Mouse (Mus musculus) lung, postnatal 25 days (tissue): ENCODE data around the gene Gm5741.
A peak's percentile ranks its signal among the peaks of the same experiment; 100 is the strongest.
"Not testable (repeated sequence)": the region's sequence is repeated elsewhere in the genome, so short reads cannot be mapped to it uniquely, and the experiment has no call there.

ENCODE experiments used
- DNase-seq: peaks from one replicate; pipeline ENCODE4 v3.0.0; 2022; ENCODE audit warnings: low spot score

The Gm5741 gene

GRCm38 (mm10) chr8:85067982-85068381 is at the start of gene Gm5741:
Gene Gm5741, minus strand, starts transcription at chr8:85067982.
- DNase-seq, result no peak

DNA sequence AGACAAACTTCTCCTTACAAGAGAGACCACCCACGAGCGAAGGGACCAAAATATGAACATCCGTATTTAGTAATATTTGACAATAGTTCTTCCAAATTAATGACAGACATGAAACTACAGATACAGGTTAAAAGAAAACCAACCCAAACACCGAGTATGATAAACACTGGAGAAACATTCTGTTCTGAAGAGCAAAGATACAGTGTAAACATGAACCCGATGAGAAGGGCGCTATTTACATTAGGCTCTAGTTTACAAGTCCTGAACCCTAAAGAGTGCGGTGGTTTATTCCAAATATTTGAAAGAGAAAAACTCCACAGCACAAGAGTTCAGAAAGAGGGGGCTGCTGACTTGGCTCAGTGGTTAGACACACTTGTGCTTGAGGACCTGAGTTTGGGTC is 49.2 kb upstream of the Gm5741 start:
- no peak for DNase-seq

- DNase-seq, result no peak
These were observed 47.7 kb upstream of the Gm5741 start for GRCm38 (mm10) chr8:85115501-85115900.

DNA sequence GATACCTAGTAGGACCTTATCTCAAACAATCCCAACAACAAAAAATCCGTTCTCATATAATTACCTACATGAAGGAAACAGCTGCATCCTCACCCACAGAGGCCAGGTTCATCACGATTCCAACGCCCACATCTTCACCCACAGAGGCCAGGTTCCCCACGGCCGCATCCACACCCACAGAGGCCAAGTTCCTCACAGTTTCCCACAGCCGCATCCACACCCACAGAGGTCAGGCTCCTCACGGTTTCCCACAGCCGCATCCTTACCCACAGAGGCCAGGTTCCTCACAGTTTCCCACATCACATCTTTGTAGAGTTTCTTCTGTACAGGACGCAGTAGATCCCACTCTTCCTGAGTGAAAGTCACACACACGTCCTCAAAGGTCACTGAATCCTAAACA is 45.5 kb upstream of the Gm5741 start:
- DNase-seq, result no peak

GRCm38 (mm10) chr8:85100076-85100665 is 32.4 kb upstream of the Gm5741 start:
- no peak for DNase-seq

DNA sequence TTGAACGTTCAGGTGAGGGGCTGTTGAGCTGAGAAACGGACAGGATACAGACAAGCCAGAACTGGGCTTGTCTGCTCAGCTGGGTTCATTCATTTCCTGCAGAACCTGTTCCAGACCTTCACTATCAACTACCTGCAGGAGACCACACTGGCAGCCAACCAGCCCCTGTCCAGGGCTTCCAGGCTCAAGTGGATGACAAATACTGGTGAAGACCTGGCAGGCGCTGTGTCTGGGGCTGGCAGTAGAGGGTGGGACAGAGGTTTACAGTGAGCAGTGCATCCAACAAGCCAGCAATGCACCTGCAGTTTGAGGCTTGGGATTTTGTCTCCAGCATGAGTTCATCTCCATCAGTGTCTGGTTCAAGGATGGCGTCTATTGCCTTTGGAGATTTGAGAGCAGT is 29.1 kb upstream of the Gm5741 start:
- DNase-seq, result no peak

DNA sequence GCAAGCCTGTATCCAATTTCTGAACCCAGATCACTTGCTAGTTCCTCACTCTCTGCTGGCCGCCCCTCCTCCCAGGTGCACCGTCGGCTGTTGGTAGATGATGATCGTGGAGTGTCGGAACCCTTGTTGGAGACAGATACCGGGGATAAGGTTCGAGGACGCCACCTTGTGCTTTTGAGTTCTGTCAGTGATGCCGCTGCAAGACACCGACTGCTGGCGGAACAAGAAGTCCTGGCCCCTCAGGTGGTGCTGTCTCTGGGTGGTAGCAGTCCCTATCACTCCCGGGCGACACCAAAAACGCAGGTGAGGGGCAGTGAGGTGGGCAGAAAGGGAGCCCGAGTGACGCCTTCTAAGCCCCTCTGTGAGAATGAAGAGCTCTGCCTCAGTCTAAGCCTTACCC is 28.4 kb upstream of the Gm5741 start:
- DNase-seq, result no peak

DNA sequence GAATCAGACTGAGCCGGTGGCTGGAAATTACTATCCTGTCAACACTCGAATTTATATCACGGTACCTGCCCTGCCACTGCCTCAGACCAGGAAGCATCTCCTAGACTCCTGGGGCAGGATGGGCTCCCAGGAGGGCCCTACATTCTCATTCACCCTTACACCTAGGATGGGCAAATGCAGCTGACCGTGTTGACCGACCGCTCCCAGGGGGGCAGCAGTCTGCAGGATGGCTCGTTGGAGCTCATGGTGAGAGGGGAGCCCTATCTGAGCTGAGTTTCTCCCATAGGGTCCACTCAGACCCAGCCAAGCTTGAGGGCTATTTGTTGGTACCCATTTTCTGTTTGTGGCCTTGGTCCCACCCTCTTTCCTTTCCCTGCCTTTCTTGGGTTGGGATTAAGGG is 27.8 kb upstream of the Gm5741 start:
- DNase-seq, result no peak

GRCm38 (mm10) chr8:85095051-85095450 is 27.3 kb upstream of the Gm5741 start:
- DNase-seq, result no peak

GRCm38 (mm10) chr8:85091526-85092090 is 23.8 kb upstream of the Gm5741 start:
- DNase-seq, result no peak

DNA sequence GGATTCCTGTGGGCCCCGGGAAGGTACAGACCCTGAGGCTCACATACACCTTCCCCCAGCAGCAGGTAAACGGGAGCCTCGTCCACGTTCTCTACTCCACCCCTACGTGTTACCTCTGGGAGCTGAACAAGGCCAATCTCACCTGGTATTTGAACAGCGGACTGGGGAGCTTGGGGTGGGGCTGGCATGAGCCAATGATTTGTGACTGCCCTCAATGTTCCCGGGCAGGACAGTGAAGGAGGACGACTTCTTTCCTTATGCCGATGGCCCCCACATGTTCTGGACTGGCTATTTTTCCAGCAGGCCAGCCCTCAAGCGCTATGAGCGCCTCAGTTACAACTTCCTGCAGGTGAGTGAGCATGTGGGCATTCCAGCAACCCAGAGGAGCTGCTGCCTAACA is 23.1 kb upstream of the Gm5741 start:
- DNase-seq, result no peak

DNA sequence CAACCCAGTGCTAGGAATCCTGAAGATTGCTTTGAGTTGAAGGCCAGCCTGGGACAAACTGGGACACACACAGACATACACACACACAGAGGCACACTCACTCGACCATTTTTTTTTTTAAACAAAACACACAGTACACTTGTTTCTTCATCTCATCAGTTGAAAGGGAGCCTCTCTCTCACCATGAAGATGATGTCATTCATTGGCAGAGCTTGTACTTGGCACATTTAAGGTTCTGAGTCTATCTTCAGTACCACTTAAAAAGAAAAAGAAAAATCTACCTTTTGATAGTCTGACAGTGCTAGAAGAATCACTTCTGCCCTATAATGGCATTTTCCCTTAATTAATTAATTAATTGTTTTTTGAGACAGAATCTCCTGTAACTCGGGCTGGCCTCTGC is 21.0 kb upstream of the Gm5741 start:
- no peak for DNase-seq

DNA sequence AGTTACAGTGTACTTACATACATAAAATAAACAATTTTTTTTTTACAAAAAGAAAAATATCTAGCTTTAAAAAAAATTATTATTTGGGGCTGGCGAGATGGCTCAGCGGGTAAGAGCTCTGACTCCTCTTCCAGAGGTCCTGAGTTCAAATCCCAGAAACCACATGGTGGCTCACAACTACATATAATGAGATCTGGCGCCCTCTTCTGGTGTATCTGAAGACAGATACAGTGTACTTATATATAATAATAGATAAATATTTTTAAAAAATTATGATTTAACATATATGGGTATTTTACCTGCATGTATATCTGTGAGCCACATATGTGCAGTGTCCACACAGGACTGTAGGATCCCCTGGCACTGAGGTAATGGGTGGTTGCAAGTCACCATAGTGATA is 18.5 kb upstream of the Gm5741 start:
- no peak for DNase-seq

DNA sequence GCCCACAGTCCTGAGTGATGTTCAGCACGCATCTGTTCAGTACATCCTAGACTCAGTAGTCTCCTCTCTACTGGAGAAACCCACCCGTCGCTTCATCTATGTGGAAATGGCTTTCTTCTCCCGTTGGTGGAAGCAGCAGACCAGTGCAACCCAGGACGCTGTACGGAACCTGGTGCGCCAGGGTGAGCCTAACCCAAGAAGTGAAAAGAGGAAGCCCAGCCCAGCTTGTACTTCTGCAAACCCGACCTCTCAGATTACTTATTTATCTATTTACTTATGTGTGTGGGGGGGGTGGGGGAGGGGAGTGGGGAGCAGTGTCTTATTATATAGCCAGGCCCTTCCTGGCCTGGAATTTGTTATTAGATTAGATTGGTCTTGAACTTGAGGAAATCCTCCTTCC is 16.9 kb upstream of the Gm5741 start:
- no peak for DNase-seq

DNA sequence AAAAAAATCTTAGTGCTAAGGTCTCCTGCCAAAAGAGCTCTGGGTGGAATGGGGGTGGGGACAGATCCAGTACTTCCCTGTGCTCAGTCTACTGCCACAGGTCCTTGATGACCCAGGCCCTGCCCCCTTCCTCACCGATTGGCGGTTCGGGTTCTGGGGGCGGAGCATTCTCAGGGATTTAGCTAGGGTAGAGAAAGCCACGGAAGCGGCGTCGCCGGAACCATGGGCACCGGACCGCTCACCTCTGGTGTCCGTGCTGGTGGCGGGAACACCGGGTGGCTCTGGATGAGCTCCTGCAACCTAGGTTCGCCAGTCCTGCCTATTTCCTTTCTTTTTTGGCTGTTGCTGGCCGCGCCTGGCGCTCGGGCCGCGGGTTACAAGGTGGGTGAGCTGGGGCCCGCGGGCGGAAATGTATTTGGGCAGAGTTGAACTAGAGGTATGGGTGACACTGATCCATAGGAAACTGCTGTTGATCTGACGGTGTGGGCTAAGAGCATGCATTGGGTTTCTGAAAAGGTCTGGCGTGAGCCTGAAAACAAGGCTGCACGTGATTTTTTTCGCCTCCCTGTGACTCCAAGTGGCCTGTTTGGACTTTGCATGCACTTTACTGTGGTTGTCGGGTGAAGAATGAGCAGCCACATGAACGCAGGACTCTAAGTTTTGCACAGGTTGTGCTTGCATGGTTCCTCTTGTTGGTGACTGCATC is 15.5 kb upstream of the Gm5741 start, which contains the start of gene Man2b1:
Gene Man2b1 (plus strand): TSS at position 163 of the 706 bp plus-strand sequence.
- peak; percentile 96 for DNase-seq

DNA sequence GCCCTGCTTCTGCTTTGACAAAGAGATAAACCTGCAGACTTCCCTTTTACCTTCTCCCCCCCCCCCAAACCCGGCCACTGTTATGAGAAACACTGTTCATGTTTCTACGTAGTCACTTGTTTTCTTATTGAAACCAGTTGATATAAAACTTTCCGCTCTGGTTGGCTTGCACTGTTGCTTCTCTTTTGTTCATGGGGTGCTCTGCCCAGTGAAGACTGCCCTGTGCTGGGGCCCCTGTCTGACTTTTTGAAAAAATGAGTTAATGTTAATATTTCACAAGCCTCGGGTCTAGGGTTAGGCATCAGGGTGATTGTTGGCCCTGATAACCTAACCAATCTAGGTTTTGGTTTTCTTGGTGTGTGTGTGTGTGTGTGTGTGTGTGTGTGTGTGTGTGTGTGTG is 14.4 kb upstream of the Gm5741 start:
- not testable (repeated sequence) for DNase-seq

DNA sequence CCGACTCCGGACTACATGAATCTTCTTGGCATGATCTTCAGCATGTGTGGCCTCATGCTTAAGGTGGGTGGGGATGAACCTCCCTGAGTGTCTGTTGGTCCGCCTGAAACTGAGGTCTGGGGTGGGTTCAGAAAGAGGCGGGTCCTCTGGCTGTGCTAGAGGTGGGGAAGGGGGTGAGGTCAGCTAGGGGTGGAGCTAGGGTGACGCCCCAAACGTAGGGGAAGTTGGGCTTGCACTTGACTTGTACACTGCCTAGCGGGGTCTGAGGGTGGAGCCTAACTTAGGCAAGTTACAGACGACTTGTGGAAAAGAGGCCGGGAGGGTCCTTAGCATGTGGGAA is 13.4 kb upstream of the Gm5741 start, which contains the start of gene Wdr83:
Gene Wdr83 (minus strand): TSS at position 91 of the 340 bp plus-strand sequence.
- DNase-seq, result peak; percentile 61

GRCm38 (mm10) chr8:85080532-85081215 is 12.9 kb upstream of the Gm5741 start, which contains the start of gene Wdr83os:
Gene Wdr83os, plus strand, starts transcription at chr8:85080740.
- peak; percentile 47 for DNase-seq

DNA sequence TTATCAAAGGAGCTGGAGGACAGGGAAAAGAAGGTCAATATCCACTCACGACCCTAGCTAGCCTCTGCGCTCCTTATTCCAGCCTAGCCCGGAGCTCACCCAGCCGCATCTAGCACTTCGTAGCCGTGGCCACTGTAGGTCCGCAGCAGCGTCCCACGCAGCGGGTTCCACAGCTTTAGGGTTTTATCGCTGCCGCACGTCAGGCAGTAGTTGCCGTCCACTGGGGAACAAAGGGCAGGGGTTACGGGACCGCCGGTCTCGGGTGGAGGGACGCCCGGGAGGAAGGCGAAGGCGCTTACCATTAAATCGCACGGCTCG is 12.4 kb upstream of the Gm5741 start:
- DNase-seq, result no peak

- peak; percentile 84 for DNase-seq
These were observed 9.2 kb upstream of the Gm5741 start for GRCm38 (mm10) chr8:85076993-85077392.

- no peak for DNase-seq
These were observed 8.2 kb upstream of the Gm5741 start for GRCm38 (mm10) chr8:85076001-85076400.

- no peak for DNase-seq
These were observed 6.8 kb upstream of the Gm5741 start for GRCm38 (mm10) chr8:85074617-85075016.

DNA sequence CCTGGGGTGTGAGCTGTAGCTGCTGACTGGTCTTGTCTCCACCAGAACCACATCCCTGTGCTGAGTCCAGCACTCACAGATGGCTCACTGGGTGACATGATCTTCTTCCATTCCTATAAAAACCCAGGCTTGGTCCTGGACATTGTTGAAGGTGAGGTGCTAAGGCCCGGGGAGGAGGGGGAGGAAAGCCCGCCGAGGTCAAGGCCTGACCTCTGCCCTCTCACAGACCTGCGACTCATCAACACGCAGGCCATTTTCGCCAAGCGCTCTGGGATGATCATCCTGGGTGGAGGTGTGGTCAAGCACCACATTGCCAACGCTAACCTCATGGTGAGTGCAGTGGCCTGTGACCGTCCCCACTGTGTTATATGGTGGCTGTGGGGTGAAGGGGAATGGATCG is 6.4 kb upstream of the Gm5741 start:
- no peak for DNase-seq
